Mouse (Mus musculus) limb, embryonic 12.5 days (tissue): ENCODE measurements at regions not wholly inside any gene's neighbourhood (a gene's known extent, or its start where the extent isn't known, plus 50 kb on each side); places are given as distances from the start of the nearest gene placed in this dataset.

Source experiments
- ATAC-seq: fragments of 200-750 bp; cut with Nextera tagmentation; 2 replicates; pipeline ENCODE4 v1.8.0; 2017; ENCODE audit warnings: low read depth, moderate TSS enrichment; ENCODE audit not compliant: insufficient number of reproducible peaks, insufficient read depth, low FRiP score, low TSS enrichment
- H3K27ac ChIP-seq: fragments of 300-500 bp; sonication (generic); 2 replicates; pipeline ENCODE4 v1.5.1; 2016; ENCODE audit warnings: mild to moderate bottlenecking, moderate library complexity
- H3K27me3 ChIP-seq: fragments of 300-500 bp; sonication (generic); 2 replicates; pipeline ENCODE4 v1.6.1; 2016; ENCODE audit warnings: mild to moderate bottlenecking, moderate library complexity
- H3K36me3 ChIP-seq: fragments of 300-500 bp; sonication (generic); 2 replicates; pipeline ENCODE4 v1.6.1; 2016; ENCODE audit warnings: mild to moderate bottlenecking, moderate library complexity
- H3K4me1 ChIP-seq: fragments of 300-500 bp; sonication (generic); replicated peaks from 2 replicates; pipeline ENCODE4 v1.6.1; 2016
- H3K4me2 ChIP-seq: fragments of 300-500 bp; sonication (generic); 2 replicates; pipeline ENCODE4 v1.6.1; 2016; ENCODE audit warnings: mild to moderate bottlenecking, moderate library complexity
- H3K4me3 ChIP-seq: fragments of 300-500 bp; sonication (generic); replicated peaks from 2 replicates; pipeline ENCODE4 v1.5.1; 2016; ENCODE audit warnings: mild to moderate bottlenecking
- H3K9ac ChIP-seq: fragments of 300-500 bp; sonication (generic); replicated peaks from 2 replicates; pipeline ENCODE4 v1.6.1; 2016; ENCODE audit warnings: mild to moderate bottlenecking, moderate library complexity
- H3K9me3 ChIP-seq: fragments of 300-500 bp; sonication (generic); 2 replicates; pipeline ENCODE4 v1.6.1; 2016; ENCODE audit warnings: mild to moderate bottlenecking, moderate library complexity
- WGBS: fragments of 180-500 bp; shearing (Covaris S2); methylation state at CpG from one replicate; pipeline ENCODE4 v1.1.7; 2016; 5-methylcytosine and 5-hydroxymethylcytosine counted together

DNA sequence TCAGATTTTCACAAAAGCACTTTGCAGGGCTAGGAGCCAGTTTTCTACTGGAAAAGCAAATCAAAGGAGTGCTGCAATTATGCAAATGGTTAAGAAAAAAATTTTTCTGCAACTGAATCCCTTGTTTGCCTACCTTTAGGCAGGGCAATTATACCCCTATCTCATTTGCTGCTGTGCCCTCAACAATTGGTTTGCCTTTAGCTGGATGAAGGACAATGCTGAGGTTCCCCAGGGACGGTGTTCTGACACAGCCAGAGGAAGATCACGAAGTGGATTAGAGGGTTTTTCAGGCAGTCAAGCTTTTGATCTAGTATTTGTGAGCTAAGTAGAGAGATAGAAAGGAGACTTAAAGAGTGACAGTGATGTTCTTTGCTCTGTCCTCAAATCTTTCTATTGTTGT, 72.6 kb upstream of the Cerkl start:
- H3K27me3 ChIP-seq = no peaks in the 10 kb centered on the region
- no peak overlapping the region for H3K9ac ChIP-seq
- no peak for ATAC-seq
- H3K36me3 ChIP-seq = no peaks in the 10 kb centered on the region
- H3K4me3 ChIP-seq = no peak overlapping the region
- no peak overlapping the region for H3K4me2 ChIP-seq
- no peaks in the 10 kb centered on the region for H3K4me1 ChIP-seq
- WGBS = 51% methylated on average over 2 of the region's 2 CpGs
- no peaks in the 10 kb centered on the region for H3K9me3 ChIP-seq
- no peak overlapping the region for H3K27ac ChIP-seq

DNA sequence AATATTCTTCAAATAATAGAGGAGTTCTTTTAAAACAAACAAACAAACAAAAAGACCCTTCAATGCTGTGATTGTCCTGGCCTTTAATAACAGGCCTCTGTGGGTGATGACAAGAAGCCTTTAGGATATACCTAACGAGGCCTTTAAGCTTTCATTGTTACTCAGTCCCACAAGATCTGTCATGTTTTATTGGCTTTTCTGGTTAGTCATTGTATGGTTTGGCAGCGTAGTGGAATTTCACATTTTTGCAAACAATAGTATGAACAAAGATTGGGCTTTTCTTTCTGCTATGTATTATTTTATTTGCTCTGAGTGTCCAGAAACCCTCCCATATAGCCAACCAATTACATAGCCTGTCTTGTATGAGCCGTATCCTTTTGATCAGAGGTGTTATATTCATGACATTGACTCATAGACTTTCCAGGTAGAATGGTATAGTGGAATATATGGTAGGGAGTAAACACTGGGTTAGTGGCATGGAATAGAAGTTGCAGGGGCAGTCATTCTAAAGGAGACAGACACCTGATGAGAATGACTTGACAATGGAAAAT, 76.1 kb upstream of the Cerkl start:
- H3K4me1 ChIP-seq = no peaks in the 10 kb centered on the region
- WGBS = 58% methylated on average over 3 of the region's 3 CpGs
- ATAC-seq = no peak

DNA sequence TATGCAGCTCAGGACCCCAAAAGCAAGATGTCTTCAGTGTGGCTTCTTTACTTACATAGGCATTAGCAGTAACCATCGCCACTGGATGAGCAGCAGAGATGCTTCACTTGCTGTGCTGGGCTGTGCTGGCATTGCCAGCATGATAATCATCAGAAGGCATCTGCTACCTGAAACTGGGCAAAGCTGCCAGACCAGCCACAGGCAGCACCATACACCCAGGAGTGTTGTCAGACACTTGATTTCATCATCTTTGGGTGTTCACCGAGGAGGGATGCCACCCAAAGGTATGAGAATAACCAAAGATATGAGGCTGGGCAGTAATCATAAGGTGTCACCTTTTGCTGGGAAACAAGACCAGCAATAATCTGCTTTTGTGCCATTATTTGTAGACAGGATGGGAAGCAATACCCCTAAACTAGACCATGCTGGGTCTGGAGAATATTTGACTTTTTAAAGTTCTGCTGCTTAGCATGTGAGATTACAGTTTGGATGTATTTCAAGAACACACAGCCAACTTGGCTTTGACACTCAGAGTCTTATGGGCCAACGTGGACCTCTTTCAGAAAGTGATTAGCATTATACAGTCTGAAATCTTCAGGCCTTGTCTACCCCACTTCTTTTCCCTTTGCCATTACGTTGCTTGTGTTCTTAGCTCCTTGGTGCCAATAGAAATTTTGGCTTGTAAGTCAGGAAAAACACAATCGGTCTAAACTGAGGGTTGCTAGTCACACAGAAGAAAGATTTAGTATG, 80.7 kb upstream of the Cerkl start:
- H3K27me3 ChIP-seq = no peaks in the 10 kb centered on the region
- no peak overlapping the region for H3K4me2 ChIP-seq
- no peak overlapping the region for H3K27ac ChIP-seq
- WGBS = 88% methylated on average over 5 of the region's 5 CpGs
- no peak overlapping the region for H3K4me3 ChIP-seq
- no peaks in the 10 kb centered on the region for H3K4me1 ChIP-seq
- no peak overlapping the region for H3K9ac ChIP-seq
- no peaks in the 10 kb centered on the region for H3K9me3 ChIP-seq
- ATAC-seq = no peak
- no peaks in the 10 kb centered on the region for H3K36me3 ChIP-seq

More for the DNA sequence above, 76.1 kb upstream of the Cerkl start:
- H3K9ac ChIP-seq = no peak overlapping the region
- H3K27ac ChIP-seq = no peak overlapping the region
- no peaks in the 10 kb centered on the region for H3K36me3 ChIP-seq
- H3K27me3 ChIP-seq = no peaks in the 10 kb centered on the region
- no peak overlapping the region for H3K4me2 ChIP-seq
- H3K9me3 ChIP-seq = no peaks in the 10 kb centered on the region
- no peak overlapping the region for H3K4me3 ChIP-seq

DNA sequence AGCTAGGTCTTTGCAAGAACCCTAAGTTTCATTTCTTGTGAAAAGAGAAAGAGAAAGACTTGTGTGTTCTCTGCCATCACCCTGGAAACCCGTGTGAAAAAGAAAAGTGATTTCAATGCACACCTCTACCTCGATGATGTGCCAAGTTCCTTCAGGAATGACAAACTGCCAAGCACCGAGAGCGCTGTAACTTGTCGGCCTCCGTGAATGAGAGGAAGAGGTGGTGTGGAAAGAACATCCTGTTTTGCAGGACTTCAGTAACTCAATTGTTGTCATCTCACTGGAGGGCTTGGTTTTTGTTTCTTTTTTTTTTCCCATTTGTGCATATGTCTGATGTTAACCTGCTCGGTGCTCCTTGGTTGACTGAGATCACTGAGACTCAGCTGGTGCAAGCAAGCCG, 83.8 kb upstream of the Cerkl start:
- no peaks in the 10 kb centered on the region for H3K9me3 ChIP-seq
- no peaks in the 10 kb centered on the region for H3K36me3 ChIP-seq
- 92% methylated on average over 8 of the region's 8 CpGs for WGBS
- H3K27ac ChIP-seq = no peak overlapping the region
- H3K4me3 ChIP-seq = no peak overlapping the region
- H3K4me1 ChIP-seq = no peaks in the 10 kb centered on the region; the same call in 1 of the 2 replicates
- H3K27me3 ChIP-seq = no peaks in the 10 kb centered on the region
- H3K4me2 ChIP-seq = no peak overlapping the region
- no peak overlapping the region for H3K9ac ChIP-seq
- ATAC-seq = no peak

DNA sequence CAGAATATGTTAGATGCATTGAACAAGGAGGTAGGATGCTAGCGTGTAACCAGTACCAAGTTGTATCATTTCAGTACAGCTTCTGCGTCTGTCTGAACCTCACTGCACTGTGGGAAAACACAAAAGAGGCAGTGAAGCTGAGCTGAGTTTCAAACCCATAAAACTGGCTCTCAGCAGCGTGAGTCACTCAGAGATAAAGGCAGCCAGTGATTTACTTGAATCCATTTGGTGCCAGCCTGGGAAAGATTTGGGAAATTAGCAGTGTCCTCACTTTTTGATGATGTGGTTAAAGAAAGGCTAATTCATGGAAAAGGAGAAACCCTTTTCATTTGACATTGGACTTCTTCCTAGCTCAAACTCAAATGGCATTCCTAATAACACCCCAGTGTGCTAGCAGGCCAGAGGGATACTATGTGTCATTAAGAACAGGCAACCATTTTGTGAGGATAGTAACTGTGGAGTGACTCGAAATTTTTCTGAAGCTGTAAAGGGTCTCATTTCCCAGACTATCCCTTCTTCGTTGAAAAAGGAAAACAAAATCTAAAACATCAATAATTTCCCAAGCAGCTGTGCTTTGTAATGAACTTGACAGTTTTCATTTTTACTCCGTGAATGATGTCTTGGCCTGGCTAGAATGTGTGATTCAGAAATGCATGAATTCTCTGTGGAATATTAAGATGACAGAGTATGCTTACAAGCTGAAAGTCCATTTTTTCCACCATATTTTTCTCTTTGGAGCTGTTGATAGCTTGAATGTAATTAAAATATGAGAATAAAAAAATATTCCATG, 85.8 kb upstream of the Cerkl start:
- Histone ChIP-seq H3K4me2 (no peak overlapping the region), H3K9ac (no peak overlapping the region), H3K4me3 (no peak overlapping the region), H3K36me3 (no peaks in the 10 kb centered on the region), H3K9me3 (no peaks in the 10 kb centered on the region), H3K4me1 (no peaks in the 10 kb centered on the region; the same call in 1 of the 2 replicates), H3K27me3 (no peaks in the 10 kb centered on the region), H3K27ac (no peak overlapping the region)
- WGBS = 60% methylated on average over 6 of the region's 6 CpGs
- no peak for ATAC-seq

DNA sequence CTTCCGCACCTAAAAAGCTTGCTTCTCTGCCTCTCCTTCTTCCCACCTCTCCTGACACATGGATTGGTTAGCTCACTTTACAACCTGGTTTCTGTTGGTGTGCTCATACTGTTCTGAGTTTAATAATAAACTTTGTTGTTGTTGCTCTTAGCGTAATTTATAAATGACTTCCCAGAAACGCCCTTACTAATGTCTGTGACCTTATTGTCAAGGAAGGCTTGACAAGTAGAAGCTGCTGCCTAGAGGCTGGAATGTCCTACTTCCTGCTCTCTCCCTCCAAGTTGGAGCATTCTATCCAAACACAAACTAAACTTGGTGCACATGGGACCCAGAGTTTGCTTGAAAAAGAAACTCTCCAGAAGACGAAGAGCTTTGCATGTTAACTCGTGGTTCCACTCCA, 86.9 kb upstream of the Cerkl start:
- no peaks in the 10 kb centered on the region; the same call in 1 of the 2 replicates for H3K4me1 ChIP-seq
- H3K27ac ChIP-seq = no peak overlapping the region
- 73% methylated on average over 5 of the region's 5 CpGs for WGBS
- H3K9me3 ChIP-seq = no peaks in the 10 kb centered on the region
- H3K9ac ChIP-seq = no peak overlapping the region
- no peaks in the 10 kb centered on the region for H3K27me3 ChIP-seq
- ATAC-seq = no peak
- no peak overlapping the region for H3K4me2 ChIP-seq
- no peaks in the 10 kb centered on the region for H3K36me3 ChIP-seq
- H3K4me3 ChIP-seq = no peak overlapping the region

DNA sequence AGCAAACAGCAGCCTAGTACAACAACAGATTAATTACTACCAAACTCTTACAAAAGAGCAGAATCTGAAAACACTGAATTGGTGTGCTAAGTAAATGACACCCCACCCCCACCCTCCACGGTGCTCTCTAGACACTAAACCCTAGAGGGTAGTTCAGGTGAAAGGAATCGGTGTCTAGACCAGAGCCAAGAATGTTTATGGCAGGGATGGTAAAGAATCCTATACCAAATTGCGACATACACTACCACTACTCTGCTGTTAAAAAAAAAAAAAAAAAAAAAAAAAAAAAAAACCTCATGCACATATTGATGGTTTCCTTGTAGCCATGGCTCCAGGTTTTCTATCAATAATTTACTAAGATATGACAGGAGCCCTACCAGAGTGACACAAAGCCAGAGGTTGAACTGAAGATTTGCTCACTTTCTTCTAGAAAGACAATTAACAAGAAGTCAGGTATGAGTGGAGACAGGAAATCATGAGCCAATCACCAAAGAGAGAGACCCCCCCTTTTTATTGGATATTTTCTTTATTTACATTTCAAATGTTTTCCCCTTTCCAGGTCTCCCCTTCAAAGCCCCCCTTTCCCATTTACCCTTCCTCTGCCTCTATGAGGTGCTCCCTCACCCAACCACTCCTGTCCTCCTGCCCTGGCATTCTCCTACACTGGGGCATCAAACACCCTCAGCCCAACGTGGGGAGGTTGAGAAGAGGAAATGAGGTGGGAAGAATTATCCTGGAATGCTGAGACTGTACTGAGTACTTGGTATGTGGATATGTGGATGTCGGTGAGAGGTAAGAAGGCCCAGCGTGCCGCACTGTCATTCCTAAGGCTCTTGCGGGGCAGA, 87.6 kb upstream of the Cerkl start:
- H3K27me3 ChIP-seq = no peaks in the 10 kb centered on the region
- H3K36me3 ChIP-seq = no peaks in the 10 kb centered on the region
- WGBS = 82% methylated on average over 8 of the region's 8 CpGs
- H3K4me1 ChIP-seq = no peaks in the 10 kb centered on the region; the same call in 1 of the 2 replicates
- H3K4me3 ChIP-seq = no peak overlapping the region
- ATAC-seq = no peak
- H3K4me2 ChIP-seq = no peak overlapping the region
- no peak overlapping the region for H3K27ac ChIP-seq
- no peak overlapping the region for H3K9ac ChIP-seq
- no peaks in the 10 kb centered on the region for H3K9me3 ChIP-seq

DNA sequence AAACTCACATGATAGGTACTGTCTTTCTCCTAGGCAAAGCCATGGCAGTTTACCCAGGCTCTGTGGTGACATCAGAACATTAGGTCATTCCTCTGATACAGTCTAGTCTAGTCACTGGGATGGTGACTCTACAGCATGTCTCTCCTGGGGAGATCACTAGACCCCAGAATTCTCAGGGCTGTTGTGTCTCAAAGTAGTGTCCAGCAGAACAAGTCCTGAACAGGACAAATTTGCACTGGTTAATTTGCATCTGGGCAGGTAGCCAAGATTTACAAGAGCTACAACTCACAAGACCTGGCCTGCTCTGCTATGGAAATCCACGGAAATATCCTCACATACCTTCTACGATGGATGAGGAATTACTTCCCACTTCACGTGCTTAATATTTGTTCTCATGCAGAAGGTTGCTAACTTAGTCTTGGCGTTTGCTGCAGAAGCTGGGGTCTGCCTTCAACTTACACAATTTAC, 88.2 kb upstream of the Cerkl start:
- H3K4me1 ChIP-seq = peaks cover under 1% of the 10 kb centered on the region
- H3K27me3 ChIP-seq = no peaks in the 10 kb centered on the region
- ATAC-seq = no peak
- H3K4me3 ChIP-seq = no peak overlapping the region
- no peaks in the 10 kb centered on the region for H3K36me3 ChIP-seq
- no peak overlapping the region for H3K9ac ChIP-seq
- no peaks in the 10 kb centered on the region for H3K9me3 ChIP-seq
- H3K27ac ChIP-seq = no peak overlapping the region
- H3K4me2 ChIP-seq = no peak overlapping the region
- 80% methylated on average over 4 of the region's 4 CpGs for WGBS

DNA sequence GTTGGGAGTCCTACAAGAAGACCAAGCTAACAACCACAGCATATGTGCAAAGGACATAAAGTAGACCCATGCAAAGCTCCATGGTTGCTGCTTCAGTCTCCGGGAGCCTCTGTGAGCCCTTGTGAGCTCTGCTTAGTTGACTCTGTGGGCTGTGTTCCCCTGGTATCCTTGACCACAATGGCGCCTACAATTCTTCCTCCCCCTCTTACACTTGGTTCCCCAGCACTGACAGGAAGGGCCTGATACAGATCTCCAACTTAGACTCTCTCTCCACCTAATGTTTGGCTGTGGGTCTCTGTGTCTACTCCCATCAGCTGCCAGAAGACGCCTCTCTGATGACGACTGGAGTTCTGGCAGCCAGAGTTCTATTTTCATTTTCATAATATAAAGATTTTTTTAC, 88.9 kb upstream of the Itprid2 start:
- Histone ChIP-seq H3K36me3 (no peaks in the 10 kb centered on the region), H3K4me2 (no peak overlapping the region), H3K4me1 (peaks cover 9% of the 10 kb centered on the region), H3K9ac (no peak overlapping the region), H3K4me3 (no peak overlapping the region), H3K27ac (no peak overlapping the region), H3K27me3 (no peaks in the 10 kb centered on the region), H3K9me3 (no peaks in the 10 kb centered on the region)
- no peak for ATAC-seq
- WGBS = 85% methylated on average over 4 of the region's 4 CpGs

DNA sequence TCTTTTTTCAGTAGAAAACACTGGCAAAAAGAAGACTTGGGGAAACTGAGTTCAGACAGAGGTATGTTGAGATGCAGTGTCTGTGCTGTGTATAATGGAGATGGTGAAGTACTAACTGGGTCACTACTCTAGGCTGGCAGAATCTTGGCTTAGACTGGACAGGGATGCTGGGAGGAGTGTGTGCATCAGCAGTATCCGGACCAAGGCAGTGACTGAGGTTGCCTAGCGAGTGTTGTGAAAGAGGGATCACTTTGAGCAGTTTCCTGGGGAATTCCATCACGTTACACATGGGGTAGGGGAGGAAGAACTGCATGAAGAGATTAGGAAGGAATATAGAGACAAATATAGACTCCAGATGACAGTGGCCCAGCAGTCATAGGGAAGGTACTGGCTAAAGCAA, 87.9 kb upstream of the Itprid2 start:
- no peaks in the 10 kb centered on the region for H3K9me3 ChIP-seq
- H3K36me3 ChIP-seq = no peaks in the 10 kb centered on the region
- H3K27me3 ChIP-seq = no peaks in the 10 kb centered on the region
- no peak overlapping the region for H3K4me3 ChIP-seq
- no peak for ATAC-seq
- no peak overlapping the region for H3K9ac ChIP-seq
- peaks cover 9% of the 10 kb centered on the region for H3K4me1 ChIP-seq
- H3K27ac ChIP-seq = no peak overlapping the region
- no peak overlapping the region for H3K4me2 ChIP-seq
- 77% methylated on average over 3 of the region's 3 CpGs for WGBS
